Mouse (Mus musculus) limb, embryonic 11.5 days (tissue): ENCODE results near the gene Anxa5. TPM values are rescaled to one million over a fixed set of nuclear protein-coding genes. Genes with fewer than 3 reads are reported as not detected.

Experiments used
- ATAC-seq: fragments of 200-750 bp; cut with Nextera tagmentation; 2 replicates; pipeline ENCODE4 v1.8.0; 2017; ENCODE audit warnings: low read depth; ENCODE audit not compliant: insufficient number of reproducible peaks, low FRiP score, low TSS enrichment
- DNase-seq: peaks from one replicate; pipeline ENCODE4 v3.0.0-alpha.2; 2015; ENCODE audit warnings: low spot score
- H3K27ac ChIP-seq: fragments of 300-500 bp; sonication (generic); replicated peaks from 2 replicates; pipeline ENCODE4 v1.5.1; 2014; ENCODE audit warnings: low read depth, mild to moderate bottlenecking, low read length
- H3K27me3 ChIP-seq: fragments of 300-500 bp; sonication (generic); 2 replicates; pipeline ENCODE4 v1.6.1; 2014; ENCODE audit warnings: mild to moderate bottlenecking, low read length, mixed read lengths; ENCODE audit not compliant: control insufficient read depth, insufficient read depth
- H3K36me3 ChIP-seq: fragments of 300-500 bp; sonication (generic); 2 replicates; pipeline ENCODE4 v1.6.1; 2014; ENCODE audit warnings: mild to moderate bottlenecking, low read length, moderate library complexity, mixed read lengths; ENCODE audit not compliant: control insufficient read depth, insufficient read depth
- H3K4me1 ChIP-seq: fragments of 300-500 bp; sonication (generic); 2 replicates; pipeline ENCODE4 v1.6.1; 2014; ENCODE audit warnings: low read length, mixed read lengths; ENCODE audit not compliant: control insufficient read depth, insufficient read depth
- H3K4me2 ChIP-seq: fragments of 300-500 bp; sonication (generic); 2 replicates; pipeline ENCODE4 v1.6.1; 2014; ENCODE audit warnings: low read depth, mild to moderate bottlenecking, moderate library complexity; ENCODE audit not compliant: severe bottlenecking
- H3K4me3 ChIP-seq: fragments of 300-500 bp; sonication (generic); 2 replicates; pipeline ENCODE4 v1.5.1; 2014; ENCODE audit warnings: low read depth, low read length
- H3K9ac ChIP-seq: fragments of 300-500 bp; sonication (generic); 2 replicates; pipeline ENCODE4 v1.6.1; 2014; ENCODE audit warnings: mild to moderate bottlenecking, low read length
- H3K9me3 ChIP-seq: fragments of 300-500 bp; sonication (generic); 2 replicates; pipeline ENCODE4 v1.6.1; 2016; ENCODE audit warnings: low read length; ENCODE audit not compliant: control insufficient read depth
- WGBS: fragments of 180-500 bp; shearing (Covaris S2); extraction: QIAGEN DNeasy Blood & Tissue Kit; methylation state at CpG from one replicate; pipeline ENCODE4 v1.1.7; 2014; 5-methylcytosine and 5-hydroxymethylcytosine counted together
- polyA plus RNA-seq: library from polyadenylated mRNA; unstranded; fragments of >200 nt; fragmentation: Nextera tagmentation; extraction: Ambion mirVana; gene quantifications from 2 replicates; pipeline ENCODE4 v1.2.1, GENCODE M21; 2014

Gene Anxa5
- polyA plus RNA-seq, 1 experiment from 2014 or later, result 132 TPM

GRCm38 (mm10) chr3:36455124-36455523 lies 20.6 kb downstream of the Anxa5 start:
- no peak overlapping the region for H3K4me3 ChIP-seq
- WGBS, result 95% methylated on average over 8 of the region's 8 CpGs

GRCm38 (mm10) chr3:36452502-36452901 lies 23.2 kb downstream of the Anxa5 start:
- no peak overlapping the region for H3K27ac ChIP-seq
- no peaks in the 10 kb centered on the region for H3K27me3 ChIP-seq
- no peak overlapping the region for H3K9ac ChIP-seq
- H3K4me2 ChIP-seq, result no peak overlapping the region
- DNase-seq, result no peak
- WGBS, result 77% methylated on average over 1 of the region's 1 CpGs
- ATAC-seq, result no peak
- peaks cover 8% of the 10 kb centered on the region for H3K4me1 ChIP-seq
- no peaks in the 10 kb centered on the region for H3K36me3 ChIP-seq
- H3K9me3 ChIP-seq, result no peaks in the 10 kb centered on the region
- H3K4me3 ChIP-seq, result no peak overlapping the region

More at GRCm38 (mm10) chr3:36455124-36455523, 20.6 kb downstream of the Anxa5 start:
- no peaks in the 10 kb centered on the region for H3K36me3 ChIP-seq
- ATAC-seq, result no peak
- no peak overlapping the region for H3K27ac ChIP-seq
- H3K4me2 ChIP-seq, result no peak overlapping the region
- no peak for DNase-seq
- H3K9ac ChIP-seq, result no peak overlapping the region
- H3K27me3 ChIP-seq, result no peaks in the 10 kb centered on the region
- no peaks in the 10 kb centered on the region for H3K4me1 ChIP-seq
- no peaks in the 10 kb centered on the region for H3K9me3 ChIP-seq

- Histone ChIP-seq H3K36me3 (no peaks in the 10 kb centered on the region), H3K4me1 (peaks cover 8% of the 10 kb centered on the region), H3K4me2 (no peak overlapping the region), H3K4me3 (no peak overlapping the region), H3K27ac (peak overlapping the region; percentile 58; the same call in 1 of the 2 replicates), H3K9ac (peak overlapping the region; percentile 27; the same call in 1 of the 2 replicates), H3K27me3 (no peaks in the 10 kb centered on the region), H3K9me3 (no peaks in the 10 kb centered on the region)
- peak; percentile 38 for DNase-seq
- peak; percentile 17; the same call in 1 of the 2 replicates for ATAC-seq
- WGBS, result 23% methylated on average over 20 of the region's 20 CpGs
These were observed 26.2 kb downstream of the Anxa5 start for GRCm38 (mm10) chr3:36449292-36450165.

DNA sequence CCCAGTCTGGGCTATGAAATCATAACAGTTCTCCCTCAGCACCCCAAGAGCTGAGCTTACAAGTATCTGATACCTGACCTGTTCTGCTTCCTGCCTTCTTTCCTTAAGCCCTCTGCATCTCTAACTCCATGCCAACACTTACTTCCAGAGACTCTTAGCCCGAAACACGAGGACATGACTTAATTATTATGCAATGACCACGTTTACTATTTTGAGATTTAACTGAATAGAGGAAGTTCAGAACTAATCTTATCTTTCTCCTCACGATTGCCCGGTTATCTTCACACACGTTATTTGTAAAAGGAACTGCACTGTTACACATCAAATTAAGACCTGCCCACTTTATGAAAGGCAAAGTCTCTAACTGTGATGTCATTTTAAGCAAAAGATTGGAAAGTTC lies 28.8 kb downstream of the Anxa5 start:
- Histone ChIP-seq H3K4me1 (peaks cover 8% of the 10 kb centered on the region), H3K4me3 (no peak overlapping the region), H3K27me3 (no peaks in the 10 kb centered on the region), H3K36me3 (no peaks in the 10 kb centered on the region), H3K27ac (no peak overlapping the region), H3K9ac (no peak overlapping the region), H3K4me2 (no peak overlapping the region), H3K9me3 (no peaks in the 10 kb centered on the region)
- DNase-seq, result no peak
- ATAC-seq, result no peak
- 77% methylated on average over 6 of the region's 6 CpGs for WGBS

DNA sequence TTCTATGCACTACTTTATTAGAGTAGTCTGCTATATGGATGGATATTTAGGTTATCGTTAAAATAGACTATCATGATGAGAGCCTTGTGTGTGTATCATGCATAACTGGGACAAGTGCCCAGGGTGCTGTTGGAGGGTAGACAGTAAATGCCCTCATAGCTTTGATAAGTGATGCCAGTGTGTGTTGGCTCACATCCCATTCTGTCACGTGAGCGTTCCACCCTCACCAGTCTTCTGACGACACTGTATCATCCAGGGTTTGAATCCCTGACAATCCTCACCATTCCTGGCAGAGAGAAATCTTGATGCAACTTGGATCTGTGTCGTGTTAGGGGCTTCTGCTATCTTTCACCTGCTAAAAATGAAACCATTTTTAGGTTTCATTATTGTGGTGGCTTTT lies 29.2 kb downstream of the Anxa5 start:
- H3K27me3 ChIP-seq, result no peaks in the 10 kb centered on the region

DNA sequence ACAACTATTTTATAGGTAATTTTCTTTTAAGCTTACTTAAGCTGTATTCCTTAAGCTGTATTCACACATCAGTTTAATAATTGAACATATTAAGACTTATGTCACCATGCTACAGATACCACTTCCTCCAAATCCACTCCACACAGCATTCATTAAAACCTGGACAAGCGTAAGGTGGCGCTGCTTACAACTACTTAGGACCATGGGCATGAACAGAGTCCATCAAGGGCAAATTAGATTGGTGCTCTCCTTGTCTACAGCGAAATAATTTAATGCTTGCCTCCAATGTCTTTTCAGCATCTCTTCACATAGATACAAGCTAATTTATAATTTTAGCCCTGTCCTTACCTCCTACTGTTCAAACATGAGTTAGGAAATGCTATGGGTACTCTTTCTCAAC lies 29.7 kb downstream of the Anxa5 start:
- WGBS, result 93% methylated on average over 3 of the region's 3 CpGs

More for the DNA sequence above, 29.2 kb downstream of the Anxa5 start:
- DNase-seq (no peak), ATAC-seq (no peak)
- H3K9me3 ChIP-seq, result no peaks in the 10 kb centered on the region
- no peak overlapping the region for H3K4me2 ChIP-seq
- no peaks in the 10 kb centered on the region for H3K36me3 ChIP-seq
- no peak overlapping the region for H3K9ac ChIP-seq
- no peak overlapping the region for H3K4me3 ChIP-seq
- peaks cover 8% of the 10 kb centered on the region for H3K4me1 ChIP-seq
- 89% methylated on average over 5 of the region's 5 CpGs for WGBS
- no peak overlapping the region for H3K27ac ChIP-seq

GRCm38 (mm10) chr3:36442426-36442825 lies 33.3 kb downstream of the Anxa5 start:
- 3% methylated on average over 2 of the region's 2 CpGs for WGBS
- no peak for ATAC-seq
- DNase-seq, result peak; percentile 62

More for the DNA sequence above, 29.7 kb downstream of the Anxa5 start:
- Histone ChIP-seq H3K36me3 (no peaks in the 10 kb centered on the region), H3K9ac (no peak overlapping the region), H3K4me1 (peaks cover 8% of the 10 kb centered on the region), H3K9me3 (no peaks in the 10 kb centered on the region), H3K4me2 (no peak overlapping the region), H3K27me3 (no peaks in the 10 kb centered on the region), H3K4me3 (no peak overlapping the region), H3K27ac (no peak overlapping the region)
- DNase-seq, result no peak
- ATAC-seq, result no peak

DNA sequence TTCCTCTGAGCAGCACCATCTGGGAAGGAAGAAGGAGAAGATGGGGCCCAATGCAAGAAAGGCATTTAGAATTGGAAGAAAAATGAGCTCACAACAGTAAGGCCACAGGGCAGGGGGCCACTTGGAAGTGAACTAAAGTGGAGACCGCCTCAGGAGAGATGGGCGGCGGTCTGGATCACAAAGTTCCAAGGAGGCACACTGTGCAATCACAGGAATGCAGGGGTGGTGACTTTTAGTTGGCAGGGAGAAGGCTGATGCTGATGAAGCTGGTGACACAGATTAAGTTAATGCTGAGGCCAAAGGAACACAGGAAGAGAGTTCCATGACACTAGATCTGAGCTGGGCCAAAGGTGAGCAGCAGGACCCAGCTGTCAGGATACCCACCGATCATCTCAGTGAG lies 35.4 kb downstream of the Anxa5 start:
- H3K27ac ChIP-seq, result no peak overlapping the region
- WGBS, result 88% methylated on average over 4 of the region's 4 CpGs
- no peaks in the 10 kb centered on the region for H3K4me1 ChIP-seq
- H3K4me3 ChIP-seq, result no peak overlapping the region
- H3K9me3 ChIP-seq, result no peaks in the 10 kb centered on the region
- ATAC-seq, result no peak
- no peak overlapping the region for H3K4me2 ChIP-seq
- H3K36me3 ChIP-seq, result no peaks in the 10 kb centered on the region
- no peaks in the 10 kb centered on the region for H3K27me3 ChIP-seq
- DNase-seq, result no peak
- H3K9ac ChIP-seq, result no peak overlapping the region

More at GRCm38 (mm10) chr3:36442426-36442825, 33.3 kb downstream of the Anxa5 start:
- Histone ChIP-seq H3K36me3 (no peaks in the 10 kb centered on the region), H3K9ac (no peak overlapping the region), H3K4me1 (no peaks in the 10 kb centered on the region), H3K4me3 (no peak overlapping the region), H3K27ac (no peak overlapping the region), H3K4me2 (no peak overlapping the region), H3K9me3 (no peaks in the 10 kb centered on the region), H3K27me3 (no peaks in the 10 kb centered on the region)
